ENCODE assay signal across 12 mouse cellular contexts in genomic region chrX:36489506-36489905, GRCm38 (mm10). TPM values are rescaled to one million over a fixed set of nuclear protein-coding genes. Genes with fewer than 3 reads are reported as not detected.
A peak's percentile ranks its signal among the peaks of the same experiment; 100 is the strongest.
DNase-seq lines count a peak whose midpoint lies in the region; ATAC-seq and TF ChIP-seq lines count a peak whose summit lies in the region.
"Had no signal": no experiment of that assay in that cellular context is flagged by ENCODE, and none has a peak within 500 bp of the region (broad histone marks: within the 10 kb centered on the region; RNA-seq: fewer than 3 reads in every experiment).

No protein-coding gene starts in this region.

- H3K4me2 ChIP-seq in midbrain, embryonic 14.5 days (ENCODE audit: low read length), result no peak overlapping the region

- H3K36me3 ChIP-seq in heart, adult 2 months (ENCODE audit: control insufficient read depth, insufficient read depth, low read length), result no peaks in the 10 kb centered on the region
- H3K36me3 ChIP-seq in midbrain, embryonic 14.5 days (ENCODE audit: control insufficient read depth, insufficient read depth, low read length), result no peaks in the 10 kb centered on the region
- H3K36me3 ChIP-seq in midbrain, embryonic 10.5 days, result no peaks in the 10 kb centered on the region
- H3K36me3 ChIP-seq in thymus, adult 2 months (ENCODE audit: control insufficient read depth, insufficient read depth, low read length), result no peaks in the 10 kb centered on the region
- H3K36me3 ChIP-seq: G1E had no signal

- TF ChIP-seq EP300 in heart, adult 2 months (IDR thresholded peaks at IDR 0.05; ENCODE audit: insufficient read depth, low read depth, low read length), result no peak

- intact Hi-C loops in heart, adult 2 months (cut with DNase I), result no loop called here

- no peak overlapping the region for H3K9ac ChIP-seq in heart, adult 2 months (ENCODE audit: low read depth, low read length)
- H3K9ac ChIP-seq in midbrain, embryonic 14.5 days (replicated peaks; ENCODE audit: low read length), result no peak overlapping the region

- H3K4me3 ChIP-seq in heart, adult 2 months, result no peak overlapping the region
- H3K4me3 ChIP-seq in midbrain, embryonic 14.5 days (replicated peaks; ENCODE audit: low read depth, low read length), result no peak overlapping the region
- H3K4me3 ChIP-seq in midbrain, embryonic 10.5 days, result no peak overlapping the region
- no peak overlapping the region for H3K4me3 ChIP-seq in thymus, adult 2 months (ENCODE audit: control insufficient read depth, insufficient read depth, low read length)
- H3K4me3 ChIP-seq: megakaryocyte, embryonic 14.5 days had no signal

- 15% methylated on average over 3 of the region's 3 CpGs for WGBS in heart, adult 2 months
- WGBS in midbrain, embryonic 14.5 days, result 28% methylated on average over 3 of the region's 3 CpGs
- WGBS in midbrain, embryonic 10.5 days, result 24% methylated on average over 3 of the region's 3 CpGs
- 45% methylated on average over 3 of the region's 3 CpGs for WGBS in thymus, adult 2 months

- no peak for TF ChIP-seq POLR2A in heart, adult 2 months (IDR thresholded peaks at IDR 0.05; ENCODE audit: insufficient read depth, low read depth, low read length)
- no peak for TF ChIP-seq POLR2A in thymus, adult 2 months (IDR thresholded peaks at IDR 0.05; ENCODE audit: control insufficient read depth, extremely low read depth, insufficient read depth, low read length, poor library complexity)

- DNase-seq in heart, adult 2 months, result no peak
- no peak for DNase-seq in heart, adult 8-10 months (ENCODE audit: low spot score)
- peak; percentile 63 for DNase-seq in midbrain, embryonic 14.5 days
- DNase-seq in midbrain, embryonic 10.5 days (ENCODE audit: low spot score), result no peak
- peak; percentile 5 for DNase-seq in adipocyte (ENCODE audit: low spot score)
- peak; percentile 18 for DNase-seq in retina, postnatal 1 day
- DNase-seq in spleen, postnatal 36 days (ENCODE audit: low spot score in 2 of 2), result no peak
- no peak for DNase-seq in thymus, adult 2 months

- ATAC-seq in midbrain, embryonic 14.5 days (ENCODE audit: low FRiP score, low TSS enrichment), result no peak
- ATAC-seq: hindbrain, embryonic 16.5 days had no signal

- no peak overlapping the region for H3K27ac ChIP-seq in heart, adult 2 months
- H3K27ac ChIP-seq in midbrain, embryonic 14.5 days (replicated peaks; ENCODE audit: low read depth, low read length), result no peak overlapping the region
- no peak overlapping the region for H3K27ac ChIP-seq in midbrain, embryonic 10.5 days (replicated peaks)
- H3K27ac ChIP-seq in thymus, adult 2 months (ENCODE audit: control insufficient read depth, insufficient read depth, low read length), result no peak overlapping the region

- no peaks in the 10 kb centered on the region for H3K27me3 ChIP-seq in heart, adult 2 months (ENCODE audit: control insufficient read depth, insufficient read depth, low read length)
- H3K27me3 ChIP-seq in midbrain, embryonic 14.5 days (ENCODE audit: control insufficient read depth, insufficient read depth, low read length), result no peaks in the 10 kb centered on the region
- H3K27me3 ChIP-seq in midbrain, embryonic 10.5 days (ENCODE audit: low read depth, poor library complexity, severe bottlenecking), result no peaks in the 10 kb centered on the region
- no peaks in the 10 kb centered on the region for H3K27me3 ChIP-seq in thymus, adult 2 months (ENCODE audit: control insufficient read depth, insufficient read depth, low read length)
- H3K27me3 ChIP-seq: megakaryocyte, embryonic 14.5 days had no signal

- H3K79me2 ChIP-seq in heart, adult 2 months (replicated peaks; ENCODE audit: control insufficient read depth, insufficient read depth, low read length), result no peaks in the 10 kb centered on the region

- TF ChIP-seq CTCF in heart, adult 2 months (IDR thresholded peaks at IDR 0.05), result peak; percentile 77
- no peak for TF ChIP-seq CTCF in thymus, adult 2 months (IDR thresholded peaks at IDR 0.05; ENCODE audit: borderline replicate concordance, control insufficient read depth, extremely low read depth, insufficient read depth, low read length, poor library complexity)

- no peaks in the 10 kb centered on the region for H3K9me3 ChIP-seq in midbrain, embryonic 14.5 days (ENCODE audit: control insufficient read depth, low read length)
- H3K9me3 ChIP-seq in midbrain, embryonic 10.5 days (replicated peaks), result no peaks in the 10 kb centered on the region
- H3K9me3 ChIP-seq: G1E; megakaryocyte, embryonic 14.5 days had no signal

- no peaks in the 10 kb centered on the region for H3K4me1 ChIP-seq in heart, adult 2 months (ENCODE audit: control insufficient read depth, insufficient read depth, low read length)
- no peaks in the 10 kb centered on the region for H3K4me1 ChIP-seq in midbrain, embryonic 14.5 days (ENCODE audit: control insufficient read depth, insufficient read depth, low read length)
- H3K4me1 ChIP-seq in midbrain, embryonic 10.5 days, result no peaks in the 10 kb centered on the region
- H3K4me1 ChIP-seq in thymus, adult 2 months (replicated peaks; ENCODE audit: control insufficient read depth, insufficient read depth, low read length), result no peaks in the 10 kb centered on the region

RNA-seq across cellular contexts. Expression of gene Gm14569, which starts 2.1 kb away (rescaled TPM):
- not detected for total RNA-seq in heart, adult 2 months (2021)
- not detected in 2 replicates for polyA plus RNA-seq in heart, adult 2 months (2012; rRNA removed)
- total RNA-seq in heart, adult 8-10 months (2022), result not detected
- polyA plus RNA-seq in midbrain, embryonic 14.5 days (2014; fragmentation: Nextera tagmentation; extraction: Ambion mirVana), result not detected in 2 replicates
- not detected in 2 replicates for polyA plus RNA-seq in midbrain, embryonic 10.5 days (2016; fragmentation: Nextera tagmentation; extraction: Ambion mirVana)
- polyA plus RNA-seq in thymus, adult 2 months (2012; rRNA removed), result 0.03 TPM in 2 replicates
- total RNA-seq: granulocyte monocyte progenitor cell, adult 5-6 weeks had no signal
- polyA plus RNA-seq: G1E had no signal

Comparison
In these comparisons a context has a peak if more than half of its experiments do, and no peak if none do; other contexts are left out.
1. DNase-seq: peak in midbrain, embryonic 14.5 days (single experiment), adipocyte (single experiment) and retina, postnatal 1 day (single experiment); none in heart, adult 2 months (0 of 2), heart, adult 8-10 months (single experiment), midbrain, embryonic 10.5 days (single experiment), spleen, postnatal 36 days (0 of 2) and thymus, adult 2 months (single experiment).